Mouse (Mus musculus) lung, embryonic 16.5 days (tissue): Measurements from ENCODE around the gene Tfec. TPM values are rescaled to one million over a fixed set of nuclear protein-coding genes. Genes with fewer than 3 reads are reported as not detected.

Source experiments
- ATAC-seq: fragments of 200-750 bp; cut with Nextera tagmentation; 2 replicates; pipeline ENCODE4 v1.8.0; 2017; ENCODE audit warnings: low read depth, mild to moderate bottlenecking, moderate library complexity
- H3K27ac ChIP-seq: fragments of 300-500 bp; sonication (generic); 2 replicates; pipeline ENCODE4 v1.5.1; 2014; ENCODE audit warnings: mild to moderate bottlenecking, control low read depth, low read length
- H3K27me3 ChIP-seq: fragments of 300-500 bp; sonication (generic); 2 replicates; pipeline ENCODE4 v1.6.1; 2014; ENCODE audit warnings: low read depth, low read length, mixed read lengths; ENCODE audit not compliant: control insufficient read depth, insufficient read depth
- H3K36me3 ChIP-seq: fragments of 300-500 bp; sonication (generic); 2 replicates; pipeline ENCODE4 v1.6.1; 2014; ENCODE audit warnings: low read length; ENCODE audit not compliant: control insufficient read depth, insufficient read depth
- H3K4me1 ChIP-seq: fragments of 300-500 bp; sonication (generic); replicated peaks from 2 replicates; pipeline ENCODE4 v1.6.1; 2014; ENCODE audit warnings: low read length, mixed read lengths; ENCODE audit not compliant: control insufficient read depth, insufficient read depth
- H3K4me2 ChIP-seq: fragments of 300-500 bp; sonication (generic); 2 replicates; pipeline ENCODE4 v1.6.1; 2014; ENCODE audit warnings: low read depth, low read length, control low read depth
- H3K4me3 ChIP-seq: fragments of 300-500 bp; sonication (generic); 2 replicates; pipeline ENCODE4 v1.5.1; 2014; ENCODE audit warnings: mild to moderate bottlenecking, low read length, control low read depth
- H3K9ac ChIP-seq: fragments of 300-500 bp; sonication (generic); 2 replicates; pipeline ENCODE4 v1.6.1; 2014; ENCODE audit warnings: low read length, control low read depth
- H3K9me3 ChIP-seq: fragments of 300-500 bp; sonication (generic); 2 replicates; pipeline ENCODE4 v1.6.1; 2016; ENCODE audit warnings: low read length; ENCODE audit not compliant: control insufficient read depth
- WGBS: fragments of 180-500 bp; shearing (Covaris S2); extraction: QIAGEN DNeasy Blood & Tissue Kit; methylation state at CpG from one replicate; pipeline ENCODE4 v1.1.7; 2014; 5-methylcytosine and 5-hydroxymethylcytosine counted together
- polyA plus RNA-seq: library from polyadenylated mRNA; unstranded; fragments of >200 nt; fragmentation: Nextera tagmentation; extraction: Ambion mirVana; gene quantifications from 2 replicates; pipeline ENCODE4 v1.2.1, GENCODE M21; 2015

Gene Tfec
- 1.2 and 1.7 TPM in 2 replicates for polyA plus RNA-seq

GRCm38 (mm10) chr6:16898251-16898862 is at the start of gene Tfec:
Gene Tfec, minus strand, starts transcription at chr6:16898441.
- H3K4me3 ChIP-seq: no peak within 1 kb of the TSS
- no peaks in the 10 kb centered on the region for H3K27me3 ChIP-seq
- no peak within 1 kb of the TSS for H3K27ac ChIP-seq
- 71% methylated on average over 7 of the region's 7 CpGs for WGBS
- H3K4me1 ChIP-seq: no peaks in the 10 kb centered on the region
- H3K36me3 ChIP-seq: no peaks in the 10 kb centered on the region
- no peak for ATAC-seq
- H3K4me2 ChIP-seq: no peak within 1 kb of the TSS
- no peak within 1 kb of the TSS for H3K9ac ChIP-seq
- no peaks in the 10 kb centered on the region for H3K9me3 ChIP-seq

GRCm38 (mm10) chr6:16947837-16948236 is 49.6 kb upstream of the Tfec start:
- H3K4me2 ChIP-seq: no peak overlapping the region
- no peak overlapping the region for H3K27ac ChIP-seq
- no peaks in the 10 kb centered on the region for H3K4me1 ChIP-seq
- no peaks in the 10 kb centered on the region for H3K9me3 ChIP-seq
- ATAC-seq: no peak
- H3K9ac ChIP-seq: no peak overlapping the region
- 51% methylated on average over 3 of the region's 3 CpGs for WGBS
- no peaks in the 10 kb centered on the region for H3K27me3 ChIP-seq
- H3K36me3 ChIP-seq: no peaks in the 10 kb centered on the region
- no peak overlapping the region for H3K4me3 ChIP-seq

GRCm38 (mm10) chr6:16943513-16943912 is 45.3 kb upstream of the Tfec start:
- no peaks in the 10 kb centered on the region for H3K27me3 ChIP-seq
- H3K36me3 ChIP-seq: no peaks in the 10 kb centered on the region
- H3K9ac ChIP-seq: no peak overlapping the region
- no peak overlapping the region for H3K27ac ChIP-seq
- H3K4me2 ChIP-seq: no peak overlapping the region
- 71% methylated on average over 3 of the region's 3 CpGs for WGBS
- no peak for ATAC-seq
- H3K9me3 ChIP-seq: no peaks in the 10 kb centered on the region
- no peaks in the 10 kb centered on the region for H3K4me1 ChIP-seq
- H3K4me3 ChIP-seq: no peak overlapping the region

GRCm38 (mm10) chr6:16942433-16942832 is 44.2 kb upstream of the Tfec start:
- no peak for ATAC-seq
- Histone ChIP-seq H3K9me3 (no peaks in the 10 kb centered on the region), H3K27me3 (no peaks in the 10 kb centered on the region), H3K4me3 (no peak overlapping the region), H3K27ac (no peak overlapping the region), H3K4me1 (no peaks in the 10 kb centered on the region), H3K4me2 (no peak overlapping the region), H3K36me3 (no peaks in the 10 kb centered on the region), H3K9ac (no peak overlapping the region)
- WGBS: 65% methylated on average over 4 of the region's 4 CpGs

- no peak for ATAC-seq
- Histone ChIP-seq H3K27me3 (no peaks in the 10 kb centered on the region), H3K9ac (no peak overlapping the region), H3K4me3 (no peak overlapping the region), H3K4me1 (no peaks in the 10 kb centered on the region), H3K9me3 (no peaks in the 10 kb centered on the region), H3K4me2 (no peak overlapping the region), H3K27ac (no peak overlapping the region), H3K36me3 (no peaks in the 10 kb centered on the region)
- 81% methylated on average over 6 of the region's 6 CpGs for WGBS
Measured at GRCm38 (mm10) chr6:16931059-16931458, 32.8 kb upstream of the Tfec start.

GRCm38 (mm10) chr6:16920111-16920656 is 21.9 kb upstream of the Tfec start:
- WGBS: 12% methylated on average over 2 of the region's 2 CpGs
- Histone ChIP-seq H3K36me3 (no peaks in the 10 kb centered on the region), H3K9me3 (no peaks in the 10 kb centered on the region), H3K27ac (no peak overlapping the region), H3K27me3 (no peaks in the 10 kb centered on the region), H3K4me2 (no peak overlapping the region), H3K4me3 (no peak overlapping the region), H3K9ac (no peak overlapping the region), H3K4me1 (no peaks in the 10 kb centered on the region)
- ATAC-seq: peak; percentile 68

- no peak overlapping the region for H3K27ac ChIP-seq
- H3K4me3 ChIP-seq: no peak overlapping the region
- no peaks in the 10 kb centered on the region for H3K4me1 ChIP-seq
- no peak for ATAC-seq
- H3K27me3 ChIP-seq: no peaks in the 10 kb centered on the region
- no peaks in the 10 kb centered on the region for H3K9me3 ChIP-seq
- no peak overlapping the region for H3K4me2 ChIP-seq
- H3K9ac ChIP-seq: no peak overlapping the region
- H3K36me3 ChIP-seq: no peaks in the 10 kb centered on the region
- 28% methylated on average over 5 of the region's 5 CpGs for WGBS
Measured at GRCm38 (mm10) chr6:16891819-16892218, 6.4 kb downstream of the Tfec start.

- Histone ChIP-seq H3K4me2 (no peak overlapping the region), H3K27ac (no peak overlapping the region), H3K27me3 (no peaks in the 10 kb centered on the region), H3K9me3 (no peaks in the 10 kb centered on the region), H3K9ac (no peak overlapping the region), H3K36me3 (no peaks in the 10 kb centered on the region), H3K4me1 (no peaks in the 10 kb centered on the region), H3K4me3 (no peak overlapping the region)
- WGBS: 54% methylated on average over 5 of the region's 5 CpGs
- no peak for ATAC-seq
Measured at GRCm38 (mm10) chr6:16883537-16884307, 14.5 kb downstream of the Tfec start.

- Histone ChIP-seq H3K9ac (no peak overlapping the region), H3K9me3 (no peaks in the 10 kb centered on the region), H3K4me3 (no peak overlapping the region), H3K36me3 (no peaks in the 10 kb centered on the region), H3K27me3 (no peaks in the 10 kb centered on the region), H3K4me2 (no peak overlapping the region), H3K27ac (no peak overlapping the region), H3K4me1 (no peaks in the 10 kb centered on the region)
- WGBS: 88% methylated on average over 2 of the region's 2 CpGs
- no peak for ATAC-seq
Measured at GRCm38 (mm10) chr6:16874021-16874542, 24.2 kb downstream of the Tfec start.
